Mouse (Mus musculus): ENCODE data around the gene Slc24a2. TPM values are rescaled to one million over a fixed set of nuclear protein-coding genes. Genes with fewer than 3 reads are reported as not detected.

Slc24a2 gene
- polyA plus RNA-seq, 1 experiment from 2014 or later, result 1.0 TPM

GRCm38 (mm10) chr4:87068121-87068520 is 162.2 kb downstream of the Slc24a2 start:
- Histone ChIP-seq H3K4me3 (no peak overlapping the region), H3K9me3 (no peaks in the 10 kb centered on the region), H3K36me3 (no peaks in the 10 kb centered on the region), H3K4me2 (no peak overlapping the region), H3K27me3 (no peaks in the 10 kb centered on the region), H3K9ac (no peak overlapping the region), H3K4me1 (no peaks in the 10 kb centered on the region), H3K27ac (no peak overlapping the region)
- ATAC-seq (ENCODE audit: insufficient number of reproducible peaks, insufficient read depth, low FRiP score, low TSS enrichment, low read depth), result no peak
- 70% methylated on average over 3 of the region's 3 CpGs for WGBS

GRCm38 (mm10) chr4:87065227-87065626 is 165.1 kb downstream of the Slc24a2 start:
- Histone ChIP-seq H3K27me3 (no peaks in the 10 kb centered on the region), H3K4me3 (no peak overlapping the region), H3K4me1 (no peaks in the 10 kb centered on the region; the same call in 1 of the 2 replicates), H3K36me3 (no peaks in the 10 kb centered on the region), H3K9ac (no peak overlapping the region), H3K9me3 (no peaks in the 10 kb centered on the region), H3K27ac (no peak overlapping the region), H3K4me2 (no peak overlapping the region)
- WGBS, result 85% methylated on average over 5 of the region's 5 CpGs
- ATAC-seq (ENCODE audit: insufficient number of reproducible peaks, insufficient read depth, low FRiP score, low TSS enrichment, low read depth), result no peak

- WGBS, result 78% methylated on average over 2 of the region's 2 CpGs
- no peaks in the 10 kb centered on the region; the same call in 1 of the 2 replicates for H3K4me1 ChIP-seq
- no peak for ATAC-seq (ENCODE audit: insufficient number of reproducible peaks, insufficient read depth, low FRiP score, low TSS enrichment, low read depth)
Measured at GRCm38 (mm10) chr4:87064561-87064960, 165.7 kb downstream of the Slc24a2 start.

GRCm38 (mm10) chr4:87062771-87063253 is 167.5 kb downstream of the Slc24a2 start:
- Histone ChIP-seq H3K36me3 (no peaks in the 10 kb centered on the region), H3K4me1 (no peaks in the 10 kb centered on the region; the same call in 1 of the 2 replicates), H3K9ac (no peak overlapping the region), H3K9me3 (no peaks in the 10 kb centered on the region), H3K4me2 (no peak overlapping the region), H3K4me3 (no peak overlapping the region), H3K27me3 (no peaks in the 10 kb centered on the region), H3K27ac (no peak overlapping the region)
- WGBS, result 71% methylated on average over 6 of the region's 6 CpGs
- ATAC-seq (ENCODE audit: insufficient number of reproducible peaks, insufficient read depth, low FRiP score, low TSS enrichment, low read depth), result no peak

More at GRCm38 (mm10) chr4:87064561-87064960, 165.7 kb downstream of the Slc24a2 start:
- Histone ChIP-seq H3K9me3 (no peaks in the 10 kb centered on the region), H3K36me3 (no peaks in the 10 kb centered on the region), H3K4me2 (no peak overlapping the region), H3K4me3 (no peak overlapping the region), H3K27ac (no peak overlapping the region), H3K27me3 (no peaks in the 10 kb centered on the region), H3K9ac (no peak overlapping the region)

- no peaks in the 10 kb centered on the region for H3K36me3 ChIP-seq
- no peak overlapping the region for H3K27ac ChIP-seq
- H3K4me3 ChIP-seq, result no peak overlapping the region
- no peaks in the 10 kb centered on the region for H3K9me3 ChIP-seq
- H3K9ac ChIP-seq, result no peak overlapping the region
- H3K4me2 ChIP-seq, result no peak overlapping the region
- no peaks in the 10 kb centered on the region for H3K27me3 ChIP-seq
- no peak for ATAC-seq (ENCODE audit: insufficient number of reproducible peaks, insufficient read depth, low FRiP score, low TSS enrichment, low read depth)
- 81% methylated on average over 2 of the region's 2 CpGs for WGBS
- H3K4me1 ChIP-seq, result no peaks in the 10 kb centered on the region; the same call in 1 of the 2 replicates
Measured at GRCm38 (mm10) chr4:87061696-87062095, 168.6 kb downstream of the Slc24a2 start.

GRCm38 (mm10) chr4:87057572-87057971 is 172.7 kb downstream of the Slc24a2 start:
- Histone ChIP-seq H3K4me2 (no peak overlapping the region), H3K9me3 (no peaks in the 10 kb centered on the region), H3K36me3 (no peaks in the 10 kb centered on the region), H3K9ac (no peak overlapping the region), H3K27me3 (no peaks in the 10 kb centered on the region), H3K4me3 (no peak overlapping the region), H3K4me1 (no peaks in the 10 kb centered on the region; the same call in 1 of the 2 replicates), H3K27ac (no peak overlapping the region)
- ATAC-seq (ENCODE audit: insufficient number of reproducible peaks, insufficient read depth, low FRiP score, low TSS enrichment, low read depth), result no peak
- 69% methylated on average over 3 of the region's 3 CpGs for WGBS

GRCm38 (mm10) chr4:87055768-87056167 is 174.5 kb downstream of the Slc24a2 start:
- Histone ChIP-seq H3K9me3 (no peaks in the 10 kb centered on the region), H3K4me1 (no peaks in the 10 kb centered on the region), H3K36me3 (no peaks in the 10 kb centered on the region), H3K4me3 (no peak overlapping the region), H3K27me3 (no peaks in the 10 kb centered on the region), H3K27ac (no peak overlapping the region), H3K9ac (no peak overlapping the region), H3K4me2 (no peak overlapping the region)
- no peak for ATAC-seq (ENCODE audit: insufficient number of reproducible peaks, insufficient read depth, low FRiP score, low TSS enrichment, low read depth)
- 79% methylated on average over 7 of the region's 7 CpGs for WGBS

GRCm38 (mm10) chr4:87052881-87053280 is 177.4 kb downstream of the Slc24a2 start:
- H3K27ac ChIP-seq, result no peak overlapping the region
- H3K4me1 ChIP-seq, result no peaks in the 10 kb centered on the region
- 92% methylated on average over 5 of the region's 5 CpGs for WGBS

GRCm38 (mm10) chr4:87049061-87049460 is 181.2 kb downstream of the Slc24a2 start:
- no peak overlapping the region for H3K9ac ChIP-seq
- H3K4me3 ChIP-seq, result no peak overlapping the region
- H3K27ac ChIP-seq, result no peak overlapping the region
- no peak overlapping the region for H3K4me2 ChIP-seq
- H3K36me3 ChIP-seq, result no peaks in the 10 kb centered on the region
- H3K27me3 ChIP-seq, result no peaks in the 10 kb centered on the region
- no peaks in the 10 kb centered on the region for H3K4me1 ChIP-seq
- WGBS, result 71% methylated on average over 3 of the region's 3 CpGs
- H3K9me3 ChIP-seq, result no peaks in the 10 kb centered on the region
- ATAC-seq (ENCODE audit: insufficient number of reproducible peaks, insufficient read depth, low FRiP score, low TSS enrichment, low read depth), result no peak

More at GRCm38 (mm10) chr4:87052881-87053280, 177.4 kb downstream of the Slc24a2 start:
- Histone ChIP-seq H3K4me3 (no peak overlapping the region), H3K4me2 (no peak overlapping the region), H3K9me3 (no peaks in the 10 kb centered on the region), H3K36me3 (no peaks in the 10 kb centered on the region), H3K27me3 (no peaks in the 10 kb centered on the region), H3K9ac (no peak overlapping the region)
- no peak for ATAC-seq (ENCODE audit: insufficient number of reproducible peaks, insufficient read depth, low FRiP score, low TSS enrichment, low read depth)

- no peak for ATAC-seq (ENCODE audit: insufficient number of reproducible peaks, insufficient read depth, low FRiP score, low TSS enrichment, low read depth)
- no peaks in the 10 kb centered on the region for H3K9me3 ChIP-seq
- H3K36me3 ChIP-seq, result no peaks in the 10 kb centered on the region
- no peak overlapping the region for H3K27ac ChIP-seq
- no peak overlapping the region for H3K9ac ChIP-seq
- no peak overlapping the region for H3K4me2 ChIP-seq
- no peaks in the 10 kb centered on the region for H3K4me1 ChIP-seq
- H3K4me3 ChIP-seq, result no peak overlapping the region
- no peaks in the 10 kb centered on the region for H3K27me3 ChIP-seq
- WGBS, result 73% methylated on average over 2 of the region's 2 CpGs
Measured at GRCm38 (mm10) chr4:87047131-87047530, 183.1 kb downstream of the Slc24a2 start.

GRCm38 (mm10) chr4:87043296-87043695 is 187.0 kb downstream of the Slc24a2 start:
- no peak overlapping the region for H3K4me2 ChIP-seq
- H3K27ac ChIP-seq, result no peak overlapping the region
- no peaks in the 10 kb centered on the region for H3K9me3 ChIP-seq
- no peak overlapping the region for H3K9ac ChIP-seq
- ATAC-seq (ENCODE audit: insufficient number of reproducible peaks, insufficient read depth, low FRiP score, low TSS enrichment, low read depth), result no peak
- H3K27me3 ChIP-seq, result no peaks in the 10 kb centered on the region
- WGBS, result 85% methylated on average over 9 of the region's 9 CpGs
- no peak overlapping the region for H3K4me3 ChIP-seq
- H3K4me1 ChIP-seq, result peaks cover 6% of the 10 kb centered on the region; the same call in 1 of the 2 replicates
- no peaks in the 10 kb centered on the region for H3K36me3 ChIP-seq

GRCm38 (mm10) chr4:87041412-87041997 is 188.8 kb downstream of the Slc24a2 start:
- Histone ChIP-seq H3K27ac (no peak overlapping the region), H3K9ac (no peak overlapping the region), H3K4me2 (no peak overlapping the region), H3K4me1 (peaks cover 6% of the 10 kb centered on the region; the same call in 1 of the 2 replicates), H3K9me3 (no peaks in the 10 kb centered on the region), H3K36me3 (no peaks in the 10 kb centered on the region), H3K4me3 (no peak overlapping the region), H3K27me3 (no peaks in the 10 kb centered on the region)
- WGBS, result 48% methylated on average over 7 of the region's 7 CpGs
- ATAC-seq (ENCODE audit: insufficient number of reproducible peaks, insufficient read depth, low FRiP score, low TSS enrichment, low read depth), result no peak

Measured in embryonic facial prominence, embryonic 13.5 days (tissue).